Mouse (Mus musculus) embryo, embryonic 11 days (tissue): Measurements from ENCODE around the gene Phka2.
A peak's percentile ranks its signal among the peaks of the same experiment; 100 is the strongest.

Experiments used
- DNase-seq: peaks from one replicate; pipeline ENCODE4 v3.0.0-alpha.2; 2015

Phka2 gene

GRCm38 (mm10) chrX:160502048-160503041, at the start of gene Phka2:
Gene Phka2 (plus strand): TSS chrX:160502166.
- DNase-seq: peak; percentile 87

- peak; percentile 2 for DNase-seq
Measured at GRCm38 (mm10) chrX:160455686-160456085, 46.3 kb upstream of the Phka2 start.

DNA sequence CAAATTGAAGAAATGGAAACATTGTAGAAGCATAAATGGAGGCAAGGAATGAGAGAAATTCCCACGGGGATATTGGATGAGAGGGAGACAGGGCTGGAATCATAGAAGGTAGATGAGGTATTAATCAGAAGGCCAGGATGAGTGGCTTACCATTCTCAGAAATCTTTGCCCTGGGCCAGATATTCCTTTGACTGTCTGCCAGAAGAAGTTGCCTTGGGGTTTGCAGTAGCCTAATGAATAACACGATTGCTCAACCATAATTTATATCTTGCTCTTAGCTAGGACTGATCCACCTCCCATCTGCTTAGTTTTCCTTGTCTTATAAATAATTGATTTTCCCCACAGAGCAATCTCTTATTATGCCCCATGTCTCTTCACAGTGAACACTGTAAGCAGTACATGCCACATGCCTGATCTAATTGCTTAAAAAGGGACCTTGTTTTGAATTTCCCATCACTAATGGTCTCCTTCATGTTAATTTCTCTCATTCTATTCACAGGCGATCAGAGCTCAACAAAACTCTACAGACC, 30.6 kb upstream of the Phka2 start:
- DNase-seq: no peak

DNA sequence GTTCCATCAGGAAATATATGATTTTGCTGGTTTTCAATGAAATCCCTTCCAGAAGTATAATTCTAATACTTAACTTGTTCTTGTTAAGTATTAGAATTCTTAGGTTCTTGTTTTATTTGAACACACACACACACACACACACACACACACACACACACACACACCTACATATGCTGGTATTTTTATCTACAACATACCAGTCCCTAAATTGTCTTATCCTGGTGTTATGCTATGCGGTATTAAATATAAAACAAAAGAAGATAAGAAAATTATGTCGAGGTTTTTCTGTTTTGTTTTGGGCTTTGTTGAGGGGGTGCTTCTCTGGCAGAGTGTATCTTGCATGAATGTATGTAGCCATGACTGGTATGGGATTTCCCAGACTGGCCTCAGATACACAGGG, 12.2 kb upstream of the Phka2 start:
- DNase-seq: no peak

DNA sequence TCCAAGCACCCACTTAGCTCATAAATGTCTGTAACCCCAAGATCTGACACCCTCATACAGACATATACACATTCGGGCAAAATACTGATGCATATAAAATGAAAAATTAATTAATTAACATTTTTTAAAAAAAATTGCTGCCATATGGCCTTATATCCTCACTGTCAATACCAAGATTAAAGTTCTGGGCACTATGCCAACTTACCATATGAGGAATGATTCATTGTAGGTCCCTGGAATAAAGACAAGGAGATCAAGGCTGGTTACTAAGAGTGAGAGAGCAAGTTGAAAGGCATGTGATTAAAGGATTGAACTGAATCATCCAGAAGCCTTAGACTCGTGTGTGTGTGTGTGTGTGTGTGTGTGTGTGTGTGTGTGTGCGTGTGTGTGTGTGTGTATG, 7.6 kb upstream of the Phka2 start:
- DNase-seq: no peak

DNA sequence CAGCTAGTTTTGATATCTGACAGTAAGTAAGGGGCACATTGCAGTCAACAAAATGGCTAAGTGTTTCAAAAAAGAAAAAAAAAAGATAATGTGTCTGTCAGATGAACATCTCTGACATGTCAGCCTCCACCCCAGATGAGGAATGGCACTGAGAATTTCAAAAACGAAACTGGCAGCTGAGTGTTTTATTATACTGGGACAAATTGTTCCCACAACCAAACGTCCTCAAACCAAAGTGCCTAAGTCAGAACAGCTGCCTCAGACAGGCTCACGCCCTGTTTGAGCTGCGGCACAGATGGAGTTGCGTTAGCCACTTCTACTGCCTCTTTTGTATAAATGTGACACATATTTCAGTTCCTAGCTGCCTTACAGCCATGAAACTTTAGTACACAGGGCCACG, 7.0 kb upstream of the Phka2 start:
- DNase-seq: no peak

- no peak for DNase-seq
Measured at GRCm38 (mm10) chrX:160496473-160496872, 5.5 kb upstream of the Phka2 start.

- no peak for DNase-seq
Measured at GRCm38 (mm10) chrX:160501095-160501494, 871 bp upstream of the Phka2 start.

DNA sequence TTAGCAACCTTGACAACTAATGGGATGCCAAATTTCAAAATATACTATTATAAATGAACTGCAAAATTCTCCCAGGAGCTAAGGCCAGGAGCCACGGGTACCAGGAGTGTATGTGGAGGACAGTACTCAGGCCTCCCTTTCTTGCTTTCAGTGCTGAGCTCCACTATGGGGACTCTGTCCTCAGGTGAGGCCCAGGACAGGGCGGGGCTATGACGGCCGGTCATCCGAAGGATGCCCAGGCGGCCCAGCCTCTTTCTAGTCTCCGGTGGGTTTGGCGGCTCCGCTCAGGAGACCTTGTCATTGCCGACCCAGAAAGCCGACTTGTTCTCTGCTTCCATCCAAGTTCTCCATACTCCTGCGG, 299 bp upstream of the Phka2 start:
- DNase-seq: no peak

DNA sequence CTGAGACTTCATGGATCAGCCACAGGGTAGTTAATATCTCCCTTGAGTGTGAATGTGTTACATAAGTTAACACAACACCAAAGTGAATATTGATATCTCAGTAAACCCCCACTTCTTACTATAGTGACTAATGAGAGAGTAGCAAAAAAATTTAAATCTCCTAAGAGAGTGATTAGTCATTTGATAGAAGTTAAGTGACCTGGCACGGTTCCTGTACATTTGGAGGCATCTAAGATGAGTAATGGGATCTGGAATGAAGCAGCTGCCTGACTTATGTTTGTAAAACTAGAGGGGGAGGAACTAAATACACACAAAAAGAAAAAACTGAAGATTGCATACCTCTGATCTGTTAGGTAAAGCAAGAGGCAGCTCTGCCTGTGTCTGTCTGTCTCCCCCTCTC, 7.1 kb downstream of the Phka2 start:
- no peak for DNase-seq

DNA sequence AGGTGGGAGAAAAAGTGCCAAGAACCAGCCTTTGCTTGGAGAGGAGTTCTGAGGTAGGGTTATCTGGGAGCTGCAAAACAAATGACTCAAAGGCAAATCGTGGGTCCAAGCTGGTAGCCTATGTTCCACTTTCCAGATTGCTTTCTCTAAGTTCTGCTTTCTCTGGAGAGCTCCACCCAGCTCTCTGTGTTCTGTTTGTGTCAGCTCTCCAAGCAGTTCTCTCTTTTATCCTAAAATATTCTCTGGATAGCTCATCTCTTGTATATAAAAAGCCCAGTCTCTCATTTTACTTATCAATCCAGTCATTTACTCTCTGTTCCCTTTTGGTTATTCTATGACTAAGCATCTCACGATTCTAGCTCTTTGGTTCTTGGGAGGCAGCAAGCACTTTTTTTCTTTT, 8.2 kb downstream of the Phka2 start:
- no peak for DNase-seq

GRCm38 (mm10) chrX:160516027-160516426, 14.1 kb downstream of the Phka2 start:
- no peak for DNase-seq

DNA sequence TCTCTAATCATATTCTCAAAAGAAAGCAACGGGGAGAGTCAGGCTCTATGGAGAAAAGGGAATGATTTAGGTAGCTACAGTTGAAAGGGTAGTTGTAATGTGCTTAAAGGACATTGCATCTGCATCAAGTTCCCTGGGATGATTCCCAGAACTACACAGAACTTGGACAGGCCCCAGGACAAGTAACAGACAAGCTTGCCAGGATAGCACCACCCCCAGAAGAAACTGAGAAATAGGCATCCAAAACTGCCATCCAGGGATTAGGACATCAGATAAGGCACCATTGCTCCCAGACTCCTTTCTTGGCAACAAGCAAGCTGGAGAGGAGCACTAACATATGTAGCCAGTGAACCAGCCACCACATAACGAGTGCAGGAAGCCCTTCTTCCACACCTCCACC, 40.8 kb downstream of the Phka2 start:
- DNase-seq: no peak

DNA sequence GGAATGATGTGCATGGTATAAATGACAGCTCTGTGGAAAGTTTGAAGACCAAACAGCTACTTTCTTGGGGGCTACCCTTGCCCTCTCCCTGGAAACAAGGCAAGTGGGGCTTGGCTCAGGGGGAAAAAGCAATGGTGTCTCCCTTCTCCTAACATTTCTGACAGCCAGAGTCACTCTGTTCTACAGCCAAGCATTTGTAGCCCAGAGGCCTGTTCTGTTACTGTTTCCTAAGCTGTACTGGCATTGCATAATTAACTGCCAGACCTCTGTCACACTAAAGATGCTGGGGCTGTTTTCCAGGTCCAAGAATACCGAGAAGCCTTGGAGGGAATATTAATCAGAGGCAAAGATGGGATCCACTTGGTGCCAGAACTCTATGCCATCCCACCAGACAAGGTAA, 46.9 kb downstream of the Phka2 start:
- no peak for DNase-seq

GRCm38 (mm10) chrX:160552066-160552465, 50.1 kb downstream of the Phka2 start:
- peak; percentile 3 for DNase-seq

DNA sequence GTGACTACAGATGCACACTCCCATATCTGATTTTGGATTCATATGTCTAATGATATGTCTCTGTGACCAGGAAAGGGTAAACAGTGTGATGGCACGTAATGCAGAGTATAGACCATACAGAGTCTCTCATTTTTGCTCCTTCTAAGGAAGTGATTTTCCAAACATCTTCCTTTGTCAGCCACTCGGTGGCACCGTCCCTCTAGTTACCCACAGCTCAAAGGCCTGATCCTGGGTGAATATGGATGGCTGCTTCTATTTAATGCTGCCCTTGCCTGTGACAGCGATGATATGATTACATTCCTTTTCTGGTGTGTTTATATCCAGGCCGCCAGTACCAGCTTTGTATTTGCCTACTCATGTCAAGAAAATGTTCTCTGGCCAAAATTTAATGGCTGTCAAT, 81.6 kb downstream of the Phka2 start:
- no peak for DNase-seq

- no peak for DNase-seq
Measured at GRCm38 (mm10) chrX:160584148-160584838, 82.3 kb downstream of the Phka2 start.

DNA sequence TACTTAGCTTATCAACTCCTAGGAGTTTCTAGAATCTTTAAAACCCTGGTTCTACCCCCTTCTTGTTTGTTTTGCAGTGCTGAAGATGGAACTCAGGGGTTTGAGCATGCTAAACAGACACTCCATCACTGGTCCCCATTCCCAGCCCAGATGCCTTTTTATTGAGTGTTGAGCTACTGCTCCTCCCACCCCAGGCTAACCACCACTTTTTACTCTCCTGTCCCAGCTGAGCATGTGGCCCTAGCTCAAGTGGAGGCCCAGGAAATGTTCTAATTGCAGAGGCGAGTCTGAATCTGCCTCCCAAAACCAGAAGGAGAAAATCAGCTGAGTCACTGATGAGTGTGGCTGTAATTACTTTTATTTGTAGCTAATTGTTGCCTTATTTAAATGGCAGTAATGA, 83.1 kb downstream of the Phka2 start:
- DNase-seq: no peak

DNA sequence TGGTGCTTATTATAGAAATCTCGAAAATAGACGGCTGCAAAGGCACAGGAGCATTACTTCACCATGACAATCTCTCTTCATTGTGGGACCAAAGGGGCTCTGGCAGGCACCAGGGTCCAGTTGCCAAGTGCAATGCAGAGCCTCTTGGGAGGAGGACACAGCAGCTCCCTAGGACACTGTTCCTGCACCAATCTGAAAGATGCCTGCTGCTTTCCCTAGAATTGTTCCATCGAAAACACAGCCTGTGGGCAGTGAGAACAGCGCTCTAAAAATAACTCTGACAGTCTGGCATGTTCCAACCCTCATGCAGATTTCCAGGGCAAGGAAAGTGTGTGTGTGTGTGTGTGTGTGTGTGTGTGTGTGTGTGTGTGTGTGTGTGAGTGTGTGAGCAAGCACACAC, 86.6 kb downstream of the Phka2 start:
- DNase-seq: no peak

GRCm38 (mm10) chrX:160590147-160590546, 88.2 kb downstream of the Phka2 start:
- DNase-seq: no peak

DNA sequence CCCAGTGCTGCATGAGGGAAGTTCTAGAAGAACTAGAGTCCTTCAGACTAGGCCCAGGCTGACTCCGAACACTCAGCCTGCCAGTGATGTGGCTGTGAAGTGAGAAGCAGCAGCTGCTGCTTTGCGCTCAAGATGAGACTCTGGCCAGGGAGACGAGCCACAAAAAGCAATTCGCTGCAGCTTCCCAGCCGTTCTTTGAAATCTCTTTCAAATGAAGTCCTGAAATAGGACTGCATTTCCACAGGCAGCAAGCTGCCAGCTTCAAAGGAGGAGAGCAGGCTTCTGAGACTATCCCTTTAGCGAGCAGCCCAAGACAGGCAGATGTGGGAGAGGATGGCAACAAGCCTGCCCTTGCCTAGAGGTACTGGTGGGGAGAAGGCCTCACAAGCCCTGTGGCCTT, 91.0 kb downstream of the Phka2 start:
- DNase-seq: no peak

DNA sequence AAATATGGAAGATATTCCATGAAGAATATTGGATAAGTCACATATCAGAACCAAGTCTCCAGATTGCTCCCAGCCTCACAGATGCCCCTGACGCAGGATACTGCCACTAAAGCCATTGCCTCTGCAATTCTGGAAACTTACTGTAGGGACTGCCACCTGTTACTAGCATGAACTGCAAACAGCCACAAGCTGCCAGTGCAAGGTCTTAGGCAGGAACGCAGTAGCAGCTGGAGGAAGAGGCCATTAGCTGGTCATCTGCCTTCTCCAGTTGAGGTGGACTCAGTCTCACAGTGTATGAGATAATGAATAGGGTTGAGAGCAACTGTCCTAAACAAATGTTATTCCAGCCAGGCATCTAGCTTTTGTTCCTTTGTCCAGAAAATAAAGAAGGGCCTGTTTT, 96.1 kb downstream of the Phka2 start:
- DNase-seq: no peak

GRCm38 (mm10) chrX:160598562-160599458, 96.8 kb downstream of the Phka2 start:
- peak; percentile 72 for DNase-seq
